Mouse (Mus musculus) intestine, postnatal 0 days (tissue): ENCODE data around the gene Map3k11. TPM values are rescaled to one million over a fixed set of nuclear protein-coding genes. Genes with fewer than 3 reads are reported as not detected.

ENCODE experiments used
- ATAC-seq: fragments of 200-750 bp; cut with Nextera tagmentation; 2 replicates; pipeline ENCODE4 v1.8.0; 2017; ENCODE audit warnings: mild to moderate bottlenecking, moderate TSS enrichment, moderate library complexity
- H3K27ac ChIP-seq: fragments of 300-500 bp; sonication (generic); 2 replicates; pipeline ENCODE4 v1.5.1; 2014; ENCODE audit warnings: mild to moderate bottlenecking, low read depth, low read length, moderate library complexity
- H3K27me3 ChIP-seq: fragments of 300-500 bp; sonication (generic); replicated peaks from 2 replicates; pipeline ENCODE4 v1.6.1; 2014; ENCODE audit warnings: low read length, mixed read lengths; ENCODE audit not compliant: control insufficient read depth, insufficient read depth
- H3K36me3 ChIP-seq: fragments of 300-500 bp; sonication (generic); 2 replicates; pipeline ENCODE4 v1.6.1; 2014; ENCODE audit warnings: mild to moderate bottlenecking, moderate library complexity; ENCODE audit not compliant: control insufficient read depth, insufficient read depth
- H3K4me1 ChIP-seq: fragments of 300-500 bp; sonication (generic); replicated peaks from 2 replicates; pipeline ENCODE4 v1.6.1; 2014; ENCODE audit warnings: antibody characterized with exemption, low read length, mixed read lengths; ENCODE audit not compliant: control insufficient read depth, insufficient read depth
- H3K4me2 ChIP-seq: fragments of 300-500 bp; sonication (generic); replicated peaks from 2 replicates; pipeline ENCODE4 v1.6.1; 2014; ENCODE audit warnings: low read depth, mild to moderate bottlenecking, moderate library complexity
- H3K4me3 ChIP-seq: fragments of 300-500 bp; sonication (generic); 2 replicates; pipeline ENCODE4 v1.5.1; 2014; ENCODE audit warnings: low read depth, low read length
- H3K9ac ChIP-seq: fragments of 300-500 bp; sonication (generic); 2 replicates; pipeline ENCODE4 v1.6.1; 2014; ENCODE audit warnings: mild to moderate bottlenecking, low read depth, low read length
- H3K9me3 ChIP-seq: fragments of 300-500 bp; sonication (generic); 2 replicates; pipeline ENCODE4 v1.6.1; 2016; ENCODE audit warnings: mixed run types; ENCODE audit not compliant: control insufficient read depth
- CTCF ChIP-seq: sonication (generic); IDR thresholded peaks from 2 replicates; pipeline ENCODE4 v1.5.1; 2016; ENCODE audit warnings: low read depth, mild to moderate bottlenecking, control low read depth, antibody characterized with exemption, moderate library complexity
- WGBS: fragments of 180-500 bp; shearing (Covaris S2); extraction: QIAGEN DNeasy Blood & Tissue Kit; methylation state at CpG from one replicate; pipeline ENCODE4 v1.1.7; 2014; 5-methylcytosine and 5-hydroxymethylcytosine counted together
- polyA plus RNA-seq: library from polyadenylated mRNA; unstranded; fragments of >200 nt; fragmentation: Nextera tagmentation; extraction: Ambion mirVana; gene quantifications from 2 replicates; pipeline ENCODE4 v1.2.1, GENCODE M21; 2015

Map3k11 gene
- polyA plus RNA-seq, 1 experiment from 2014 or later, result 29.4 TPM

DNA sequence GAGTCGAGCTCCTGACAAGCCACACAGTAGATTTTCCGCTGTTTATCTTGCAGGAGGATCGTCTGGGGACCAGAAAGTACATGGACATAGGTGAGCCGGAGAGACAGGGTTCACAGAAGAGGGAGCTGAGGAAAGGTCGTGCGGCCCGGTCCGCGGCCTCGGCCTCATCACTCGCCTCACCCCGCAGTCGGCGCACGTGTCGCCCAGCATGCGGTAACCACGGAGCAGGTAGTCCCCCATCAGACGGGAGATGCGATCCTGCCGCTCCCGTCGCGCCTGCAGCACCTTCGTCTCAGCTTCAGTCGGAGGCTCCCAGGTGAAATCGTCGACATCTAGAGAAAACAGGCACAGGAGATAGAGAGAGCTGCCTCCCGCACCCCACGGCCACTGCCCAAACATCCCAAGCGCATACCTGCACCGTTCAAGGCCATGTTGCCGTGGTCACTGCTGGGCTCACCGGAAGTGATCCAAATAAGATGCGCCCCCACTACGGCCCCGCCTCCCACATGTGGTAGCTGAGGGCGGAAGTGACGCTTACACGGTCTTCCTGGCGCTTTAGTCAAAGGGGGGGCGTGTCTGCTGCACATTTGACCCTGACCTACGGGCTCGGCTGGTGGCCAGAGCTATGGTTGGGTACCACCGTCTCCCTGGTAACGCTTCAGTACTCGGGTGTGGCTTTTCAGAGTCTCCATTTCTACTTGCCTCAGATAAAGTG lies 42.9 kb downstream of the Map3k11 start:
- WGBS, result under 1% methylated on average over 47 of the region's 47 CpGs
- peak overlapping the region; percentile 97 for H3K4me2 ChIP-seq
- peaks cover 17% of the 10 kb centered on the region for H3K4me1 ChIP-seq
- H3K9ac ChIP-seq, result peak overlapping the region; percentile 53
- peak overlapping the region; percentile 62 for H3K4me3 ChIP-seq
- peaks cover 3% of the 10 kb centered on the region; the same call in 1 of the 2 replicates for H3K27me3 ChIP-seq
- peak; percentile 81 for ATAC-seq
- no peaks in the 10 kb centered on the region for H3K9me3 ChIP-seq
- H3K36me3 ChIP-seq, result 0 out of 2 replicates have a peak, but pooled peaks cover 2% of the 10 kb centered on the region
- TF ChIP-seq CTCF, result no peak
- H3K27ac ChIP-seq, result no peak overlapping the region

GRCm38 (mm10) chr19:5734325-5734724 lies 45.8 kb downstream of the Map3k11 start:
- Histone ChIP-seq H3K4me1 (0 out of 2 replicates have a peak, but pooled peaks cover 3% of the 10 kb centered on the region), H3K4me2 (no peak overlapping the region), H3K9me3 (no peaks in the 10 kb centered on the region), H3K9ac (no peak overlapping the region), H3K27me3 (peaks cover 3% of the 10 kb centered on the region; the same call in 1 of the 2 replicates), H3K36me3 (no peaks in the 10 kb centered on the region), H3K4me3 (no peak overlapping the region), H3K27ac (no peak overlapping the region)
- no peak for TF ChIP-seq CTCF
- WGBS, result 77% methylated on average over 9 of the region's 9 CpGs
- no peak for ATAC-seq

DNA sequence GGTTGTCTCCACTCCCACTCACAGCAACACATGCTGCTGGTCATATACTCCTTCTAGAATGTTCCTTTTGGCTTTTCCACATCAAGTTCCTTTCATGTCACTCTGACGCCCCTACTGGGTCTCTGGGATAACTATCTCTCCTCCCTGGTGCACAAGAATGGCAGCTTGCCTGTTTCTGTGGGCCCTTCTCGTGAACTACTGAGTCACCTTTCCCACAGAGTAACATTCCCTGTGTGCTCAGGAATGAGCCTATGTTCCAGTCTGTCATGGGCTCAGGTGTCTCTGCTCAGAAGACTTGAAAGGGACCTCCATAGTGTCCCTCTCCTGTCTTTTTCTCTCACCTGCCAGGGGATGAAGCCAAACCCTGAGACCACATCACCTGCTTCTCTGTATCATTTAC lies 50.9 kb downstream of the Map3k11 start:
- H3K4me1 ChIP-seq, result peaks cover 2% of the 10 kb centered on the region; the same call in 1 of the 2 replicates
- WGBS, result 60% methylated on average over 2 of the region's 2 CpGs
- H3K9ac ChIP-seq, result no peak overlapping the region
- H3K4me3 ChIP-seq, result no peak overlapping the region
- TF ChIP-seq CTCF, result no peak
- H3K36me3 ChIP-seq, result peaks cover 5% of the 10 kb centered on the region; the same call in 1 of the 2 replicates
- H3K27ac ChIP-seq, result no peak overlapping the region
- peaks cover 19% of the 10 kb centered on the region for H3K27me3 ChIP-seq
- ATAC-seq, result no peak
- H3K9me3 ChIP-seq, result no peaks in the 10 kb centered on the region
- H3K4me2 ChIP-seq, result no peak overlapping the region

DNA sequence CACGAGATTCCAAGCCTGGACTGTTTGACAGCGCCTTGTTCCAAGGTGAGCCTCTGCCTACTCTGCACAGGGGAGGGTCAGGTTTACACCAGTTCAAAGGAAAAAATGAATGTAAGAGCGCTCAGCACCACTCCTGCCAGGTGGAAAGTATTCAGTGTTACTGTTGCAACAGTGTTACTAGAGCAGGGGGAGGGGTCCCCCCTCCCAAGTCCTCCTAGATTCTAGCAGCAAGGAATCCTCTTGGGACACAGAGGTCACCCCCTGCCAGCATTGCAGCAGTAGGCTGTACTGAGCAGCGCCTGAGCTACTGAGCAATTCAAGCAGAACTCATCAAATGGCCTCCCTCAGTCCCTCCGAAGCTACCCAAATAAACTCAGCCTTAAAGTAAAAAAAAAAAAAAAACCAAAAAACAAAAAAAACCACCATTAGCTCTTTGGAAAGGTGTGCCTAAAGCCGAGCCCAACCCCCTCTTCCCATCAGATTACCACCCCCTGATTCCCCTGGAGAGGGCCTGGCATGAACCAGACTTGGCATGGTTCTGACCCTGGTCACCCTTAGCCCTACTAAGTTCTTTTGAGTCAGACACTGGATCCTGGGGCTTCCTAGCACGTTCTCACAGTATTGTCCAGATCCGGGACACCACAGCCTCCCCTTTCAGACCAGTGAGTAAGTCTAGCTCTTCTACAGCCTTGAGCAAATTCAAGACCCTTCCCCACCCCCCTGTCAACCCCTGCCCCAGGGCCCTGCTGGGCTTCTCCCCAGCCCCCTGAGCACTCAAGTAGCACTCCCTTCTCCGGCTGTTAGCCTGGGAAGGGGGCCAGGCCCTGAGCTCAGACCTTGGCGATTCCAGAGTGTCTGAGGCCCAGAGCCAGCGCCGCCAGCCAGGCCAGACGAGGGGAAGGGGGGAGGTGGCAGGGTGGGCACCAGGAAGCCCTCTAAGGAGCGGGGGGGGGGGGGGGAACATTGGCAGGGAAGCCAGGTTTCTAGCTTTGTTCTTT lies 52.1 kb downstream of the Map3k11 start, which contains the start of gene Ltbp3:
TSS of gene Ltbp3 (plus strand) at position 585 of the 998 bp plus-strand sequence.
- H3K9ac ChIP-seq, result peak within 1 kb of the TSS; percentile 71
- ATAC-seq, result peak; percentile 21; the same call in 1 of the 2 replicates
- peaks cover 17% of the 10 kb centered on the region for H3K27me3 ChIP-seq
- H3K4me1 ChIP-seq, result peaks cover 4% of the 10 kb centered on the region; the same call in 1 of the 2 replicates
- H3K9me3 ChIP-seq, result no peaks in the 10 kb centered on the region
- peak within 1 kb of the TSS; percentile 88 for H3K4me2 ChIP-seq
- peaks cover 7% of the 10 kb centered on the region; the same call in 1 of the 2 replicates for H3K36me3 ChIP-seq
- peak within 1 kb of the TSS; percentile 59 for H3K4me3 ChIP-seq
- WGBS, result 52% methylated on average over 14 of the region's 14 CpGs
- TF ChIP-seq CTCF, result no peak
- H3K27ac ChIP-seq, result peak within 1 kb of the TSS; percentile 68

DNA sequence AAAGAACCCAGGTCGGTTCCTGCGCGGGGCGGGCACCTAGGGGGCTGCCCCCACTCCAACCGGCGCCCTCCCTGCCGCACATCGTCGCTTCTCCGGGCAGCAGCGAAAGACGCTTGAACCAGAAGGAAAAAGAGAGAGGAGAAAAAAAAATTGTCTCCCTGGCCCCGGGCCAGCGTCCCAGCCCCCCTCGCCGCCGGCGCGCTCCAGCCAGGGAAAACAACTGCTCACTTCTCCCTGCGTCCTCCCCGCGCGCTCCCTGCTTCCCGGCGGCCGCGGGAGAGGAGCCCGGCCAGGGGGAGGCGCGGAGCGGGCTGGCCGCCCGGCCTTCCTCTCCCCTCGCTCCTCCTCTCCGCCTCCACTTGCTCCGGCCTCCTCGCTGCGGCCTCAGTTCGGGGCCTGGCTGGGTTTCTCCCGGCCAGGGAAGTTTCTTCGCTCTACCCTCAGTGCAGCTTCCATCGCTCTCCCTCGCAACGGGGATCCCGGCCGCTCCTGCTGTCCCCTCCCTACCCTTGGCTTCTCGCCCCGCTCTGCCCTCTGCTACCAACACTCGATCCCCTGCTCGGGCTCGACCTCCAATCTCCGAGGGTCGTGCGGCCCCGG lies 53.2 kb downstream of the Map3k11 start:
- Histone ChIP-seq H3K27ac (peak overlapping the region; percentile 68), H3K4me3 (peak overlapping the region; percentile 59), H3K9me3 (no peaks in the 10 kb centered on the region), H3K27me3 (peaks cover 17% of the 10 kb centered on the region), H3K36me3 (peaks cover 7% of the 10 kb centered on the region; the same call in 1 of the 2 replicates), H3K4me2 (peak overlapping the region; percentile 88), H3K4me1 (peaks cover 9% of the 10 kb centered on the region; the same call in 1 of the 2 replicates), H3K9ac (peak overlapping the region; percentile 71)
- TF ChIP-seq CTCF, result peak; percentile 20; the same call in 1 of the 2 replicates
- peak; percentile 39; the same call in 1 of the 2 replicates for ATAC-seq
- WGBS, result 1% methylated on average over 54 of the region's 55 CpGs
